In the genomic region with DNA sequence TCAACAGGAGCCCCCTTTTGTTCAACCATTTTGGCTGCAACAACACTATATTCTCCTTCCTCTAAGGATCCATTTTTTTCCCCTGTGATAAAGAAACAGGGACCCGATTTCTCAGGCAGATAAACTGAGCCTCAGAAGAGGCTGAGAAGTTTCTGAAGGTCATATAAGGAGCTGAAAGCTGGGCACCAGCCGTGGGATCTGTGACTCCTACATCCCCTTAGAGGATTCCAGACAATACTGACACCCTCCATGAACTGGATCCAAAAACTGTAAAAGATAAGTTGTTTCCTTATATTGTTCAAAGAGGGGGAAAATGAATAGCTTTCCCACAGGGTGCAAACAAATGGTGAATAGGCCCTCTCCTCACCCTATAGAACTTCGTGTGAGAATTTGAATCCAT, we compare ENCODE assay signal across 25 mouse cellular contexts.
DNase-seq lines count a peak whose midpoint lies in the region; ATAC-seq and TF ChIP-seq lines count a peak whose summit lies in the region.
"Had no signal": no experiment of that assay in that cellular context is flagged by ENCODE, and none has a peak within 500 bp of the region (broad histone marks: within the 10 kb centered on the region; RNA-seq: fewer than 3 reads in every experiment).

No protein-coding gene starts in this region.

- no peaks in the 10 kb centered on the region for H3K27me3 ChIP-seq in heart, embryonic 12.5 days (replicated peaks)
- H3K27me3 ChIP-seq in liver, adult 2 months (ENCODE audit: control insufficient read depth, insufficient read depth, low read length) = no peaks in the 10 kb centered on the region
- H3K27me3 ChIP-seq in liver, embryonic 11.5 days (replicated peaks; ENCODE audit: control insufficient read depth, insufficient read depth, low read length) = no peaks in the 10 kb centered on the region
- no peaks in the 10 kb centered on the region for H3K27me3 ChIP-seq in forebrain, embryonic 15.5 days
- H3K27me3 ChIP-seq: embryonic facial prominence, embryonic 15.5 days had no signal

- no peaks in the 10 kb centered on the region for H3K36me3 ChIP-seq in heart, embryonic 12.5 days
- H3K36me3 ChIP-seq in liver, adult 2 months (ENCODE audit: control insufficient read depth, insufficient read depth, low read length) = no peaks in the 10 kb centered on the region
- H3K36me3 ChIP-seq in liver, embryonic 11.5 days (ENCODE audit: control insufficient read depth, insufficient read depth, low read length) = no peaks in the 10 kb centered on the region
- no peaks in the 10 kb centered on the region for H3K36me3 ChIP-seq in forebrain, embryonic 15.5 days
- H3K36me3 ChIP-seq: embryonic facial prominence, embryonic 15.5 days; forebrain, embryonic 10.5 days; G1E; hindbrain, embryonic 13.5 days had no signal

- no peak overlapping the region for H3K4me3 ChIP-seq in heart, embryonic 12.5 days
- H3K4me3 ChIP-seq in liver, adult 2 months (ENCODE audit: insufficient read depth, low read depth, low read length) = no peak overlapping the region
- H3K4me3 ChIP-seq in liver, embryonic 11.5 days (ENCODE audit: low read depth, low read length) = no peak overlapping the region
- no peak overlapping the region for H3K4me3 ChIP-seq in forebrain, embryonic 15.5 days
- H3K4me3 ChIP-seq: embryonic facial prominence, embryonic 15.5 days; erythroblast, embryonic 14.5 days; forebrain, embryonic 10.5 days; hindbrain, embryonic 13.5 days had no signal

- peak overlapping the region; percentile 46; the same call in 1 of the 2 replicates for H3K27ac ChIP-seq in heart, embryonic 12.5 days (ENCODE audit: poor library complexity, severe bottlenecking)
- 0 out of 2 replicates have a peak overlapping the region, but pooled peaks have one; percentile 27 for H3K27ac ChIP-seq in liver, adult 2 months (replicated peaks; ENCODE audit: insufficient read depth, low read depth, low read length)
- H3K27ac ChIP-seq in liver, embryonic 11.5 days (ENCODE audit: low read depth, low read length) = no peak overlapping the region
- H3K27ac ChIP-seq in forebrain, embryonic 15.5 days (replicated peaks) = no peak overlapping the region
- H3K27ac ChIP-seq: embryonic facial prominence, embryonic 15.5 days; forebrain, embryonic 10.5 days; hindbrain, embryonic 13.5 days; hindbrain, postnatal 0 days had no signal

- peak; percentile 91 for DNase-seq in heart, adult 11 months
- DNase-seq in heart, postnatal 25 days (ENCODE audit: low spot score) = no peak
- no peak for DNase-seq in heart, postnatal 4 days
- no peak for DNase-seq in liver, adult 2 months (ENCODE audit: extremely low read depth, low read depth, low spot score)
- no peak for DNase-seq in liver, embryonic 11.5 days (ENCODE audit: low spot score)
- DNase-seq: adrenal gland, adult 8-10 months; adrenal gland, postnatal 36 days; B cell, adult 2 months; cerebellum, adult 11 months; cerebellum, adult 8-10 months; cerebellum, postnatal 14 days; embryo, embryonic 11 days; gastrocnemius, postnatal 10 days; kidney, adult 11 months; kidney, adult 9 months had no signal

- no peak for ATAC-seq in heart, embryonic 12.5 days (ENCODE audit: insufficient number of reproducible peaks, low FRiP score)
- no peak for ATAC-seq in liver, embryonic 11.5 days (replicated peaks; ENCODE audit: low FRiP score)
- ATAC-seq in forebrain, embryonic 15.5 days (replicated peaks) = no peak
- ATAC-seq: CD4-positive, CD25-positive, alpha-beta regulatory T cell, adult 4 months; forebrain, embryonic 14.5 days; hindbrain, postnatal 0 days had no signal

- peaks cover 15% of the 10 kb centered on the region; the same call in 1 of the 2 replicates for H3K4me1 ChIP-seq in heart, embryonic 12.5 days (replicated peaks)
- H3K4me1 ChIP-seq in liver, adult 2 months (ENCODE audit: control insufficient read depth, insufficient read depth, low read length) = no peaks in the 10 kb centered on the region; the same call in 1 of the 2 replicates
- no peaks in the 10 kb centered on the region for H3K4me1 ChIP-seq in liver, embryonic 11.5 days (replicated peaks; ENCODE audit: control insufficient read depth, insufficient read depth, low read length)
- no peaks in the 10 kb centered on the region for H3K4me1 ChIP-seq in forebrain, embryonic 15.5 days
- H3K4me1 ChIP-seq: embryonic facial prominence, embryonic 15.5 days had no signal

- H3K4me2 ChIP-seq in heart, embryonic 12.5 days = no peak overlapping the region
- H3K4me2 ChIP-seq in liver, embryonic 11.5 days = no peak overlapping the region
- H3K4me2 ChIP-seq in forebrain, embryonic 15.5 days (replicated peaks) = no peak overlapping the region
- H3K4me2 ChIP-seq: embryonic facial prominence, embryonic 15.5 days; hindbrain, embryonic 13.5 days had no signal

- H3K79me2 ChIP-seq in liver, adult 2 months (ENCODE audit: control insufficient read depth, insufficient read depth, low read length) = no peaks in the 10 kb centered on the region

- no peak overlapping the region for H3K9ac ChIP-seq in heart, embryonic 12.5 days
- H3K9ac ChIP-seq in liver, adult 2 months (ENCODE audit: low read depth, low read length) = no peak overlapping the region
- H3K9ac ChIP-seq in liver, embryonic 11.5 days (ENCODE audit: low read depth, low read length) = no peak overlapping the region
- H3K9ac ChIP-seq in forebrain, embryonic 15.5 days (replicated peaks) = no peak overlapping the region
- H3K9ac ChIP-seq: embryonic facial prominence, embryonic 15.5 days; hindbrain, embryonic 13.5 days had no signal

- 48% methylated on average over 3 of the region's 3 CpGs for WGBS in heart, embryonic 12.5 days
- WGBS in liver, adult 2 months = 62% methylated on average over 3 of the region's 3 CpGs
- WGBS in liver, embryonic 11.5 days = 55% methylated on average over 3 of the region's 3 CpGs
- 46% methylated on average over 3 of the region's 3 CpGs for WGBS in forebrain, embryonic 15.5 days

- no peak for TF ChIP-seq CTCF in liver, adult 2 months (IDR thresholded peaks at IDR 0.05; ENCODE audit: low read depth, low read length)

- H3K9me3 ChIP-seq in heart, embryonic 12.5 days (replicated peaks) = no peaks in the 10 kb centered on the region
- no peaks in the 10 kb centered on the region for H3K9me3 ChIP-seq in liver, embryonic 11.5 days (ENCODE audit: control insufficient read depth, low read length)
- no peaks in the 10 kb centered on the region for H3K9me3 ChIP-seq in forebrain, embryonic 15.5 days
- H3K9me3 ChIP-seq: embryonic facial prominence, embryonic 15.5 days; forebrain, embryonic 10.5 days; G1E; hindbrain, embryonic 13.5 days had no signal

- intact Hi-C loops in heart, postnatal 25 days (cut with DNase I) = loop anchor here (10.0 kb wide), 1 partner anchor 291 kb away; no protein-coding TSS in a partner anchor

- no peak for TF ChIP-seq POLR2A in liver, adult 2 months (IDR thresholded peaks at IDR 0.05; ENCODE audit: extremely low read depth, insufficient read depth, low read length)

Comparison
In these comparisons a context has a peak if more than half of its experiments do, and no peak if none do; other contexts are left out.
1. H3K27ac ChIP-seq: peak in heart, embryonic 12.5 days (single experiment) and liver, adult 2 months (single experiment); none in liver, embryonic 11.5 days (single experiment) and forebrain, embryonic 15.5 days (single experiment).